Mouse (Mus musculus) cortical plate, adult 2 months (tissue): Measurements from ENCODE around the gene Cdh10.

ENCODE experiments used
- CTCF ChIP-seq: fragments of 200-500 bp; IDR thresholded peaks from 2 replicates; pipeline ENCODE4 v1.5.1; 2011; ENCODE audit warnings: mild to moderate bottlenecking, control low read depth, low read length; ENCODE audit not compliant: insufficient read depth; ENCODE audit errors: extremely low read depth
- POLR2A ChIP-seq: fragments of 200-500 bp; IDR thresholded peaks from 2 replicates; pipeline ENCODE4 v1.6.1; 2011; ENCODE audit warnings: mild to moderate bottlenecking, low read length, control low read depth; ENCODE audit not compliant: insufficient read depth; ENCODE audit errors: extremely low read depth

- no peak for TF ChIP-seq CTCF
- TF ChIP-seq POLR2A: no peak
Observed at GRCm38 (mm10) chr15:18881467-18881866, 62.7 kb downstream of the Cdh10 start.
